Mouse (Mus musculus): Measurements from ENCODE around the gene Rbms2. TPM values are rescaled to one million over a fixed set of nuclear protein-coding genes. Genes with fewer than 3 reads are reported as not detected.
"Not testable (repeated sequence)": the region's sequence is repeated elsewhere in the genome, so short reads cannot be mapped to it uniquely, and the experiment has no call there.

The Rbms2 gene
- total RNA-seq, 2 experiments from 2014 or later, result 12.8 to 13.7 TPM

GRCm38 (mm10) chr10:128192030-128192766 is 12.1 kb upstream of the Rbms2 start:
- not testable (repeated sequence) for DNase-seq

- no peak for DNase-seq
Observed at GRCm38 (mm10) chr10:128191472-128191871, 11.4 kb upstream of the Rbms2 start.

DNA sequence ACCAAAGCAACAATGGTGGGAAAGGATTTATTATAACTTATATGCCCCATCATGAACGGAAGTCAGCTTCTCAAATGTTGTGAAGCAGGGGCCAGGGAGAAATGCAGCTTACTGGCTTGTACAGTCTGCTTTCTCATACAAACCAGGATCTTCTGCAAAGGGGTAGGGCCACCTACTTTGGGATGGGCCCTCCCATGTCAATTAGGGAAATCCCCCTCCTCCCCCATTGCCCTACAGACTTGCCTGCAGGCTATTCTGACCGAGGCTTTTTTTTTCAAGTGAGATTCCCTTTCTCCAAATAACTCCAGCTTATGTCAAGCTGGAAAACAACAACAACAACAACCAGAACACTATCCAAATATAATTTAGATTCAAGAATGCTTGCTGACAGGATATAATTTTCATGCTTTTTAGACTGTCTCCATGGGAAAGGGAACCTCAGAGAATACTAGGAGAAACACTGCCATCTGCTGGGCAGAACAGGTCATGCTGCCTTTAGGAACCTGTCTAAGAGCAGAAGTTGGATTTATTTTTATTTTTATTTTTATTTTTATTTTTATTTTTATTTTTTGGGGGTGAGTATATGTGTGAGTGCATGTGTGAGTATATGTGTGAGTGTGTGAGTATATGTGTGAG is 8.3 kb upstream of the Rbms2 start:
- peak; percentile 35 to 59 for DNase-seq

- DNase-seq, result no peak
Observed at GRCm38 (mm10) chr10:128187181-128187605, 7.1 kb upstream of the Rbms2 start.

- DNase-seq, result peak; percentile 50 to 64
Observed at GRCm38 (mm10) chr10:128185959-128186358, 5.9 kb upstream of the Rbms2 start.

DNA sequence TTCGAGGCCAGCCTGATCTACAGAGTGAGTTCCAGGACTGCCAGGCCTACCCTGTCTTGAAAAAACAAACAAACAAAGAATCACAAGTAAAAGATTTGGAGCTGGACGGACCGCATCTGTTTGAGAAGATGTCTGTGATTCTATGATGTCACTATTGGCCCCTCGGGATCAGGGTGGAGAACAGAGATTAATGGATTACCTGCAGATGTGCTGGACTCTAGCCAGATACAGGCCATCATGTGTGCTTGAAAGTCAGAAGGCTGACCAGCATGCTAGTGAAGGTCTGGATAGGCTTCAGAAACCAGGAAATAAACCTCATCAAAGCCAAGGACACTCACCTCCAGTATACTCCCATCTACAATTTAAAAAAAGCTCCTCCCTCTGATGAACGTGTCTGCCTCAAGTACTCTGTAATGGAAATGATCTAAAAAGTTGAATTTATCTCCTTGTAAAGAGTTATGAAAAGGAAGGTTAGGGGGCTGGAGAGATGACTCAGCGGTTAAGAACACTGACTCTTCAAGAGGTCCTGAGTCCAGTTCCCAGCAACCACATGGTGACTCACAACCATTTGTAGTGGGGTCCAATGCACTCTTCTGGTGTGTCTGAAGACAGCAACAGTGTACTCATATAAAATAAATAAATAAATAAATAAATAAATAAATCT is 5.3 kb upstream of the Rbms2 start:
- no peak for DNase-seq

DNA sequence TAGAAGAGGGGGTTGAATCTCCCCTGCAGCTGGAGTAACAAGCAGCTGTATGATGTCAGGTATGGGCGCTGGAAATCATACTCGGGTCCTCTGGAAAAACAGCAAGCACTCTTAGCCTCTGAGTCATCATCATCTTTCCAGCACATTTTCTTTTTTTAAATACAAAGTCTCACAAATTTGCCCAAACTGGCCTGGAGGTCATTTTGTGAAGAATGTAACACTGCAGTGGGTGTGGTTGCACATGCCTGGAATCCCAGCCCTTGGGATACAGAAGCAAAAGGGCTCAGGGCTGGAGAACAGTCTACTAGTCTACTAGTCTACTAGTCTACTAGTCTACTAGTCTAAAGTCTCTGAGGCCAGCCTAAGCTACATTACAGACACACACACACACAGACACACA is 4.2 kb upstream of the Rbms2 start:
- no peak for DNase-seq

DNA sequence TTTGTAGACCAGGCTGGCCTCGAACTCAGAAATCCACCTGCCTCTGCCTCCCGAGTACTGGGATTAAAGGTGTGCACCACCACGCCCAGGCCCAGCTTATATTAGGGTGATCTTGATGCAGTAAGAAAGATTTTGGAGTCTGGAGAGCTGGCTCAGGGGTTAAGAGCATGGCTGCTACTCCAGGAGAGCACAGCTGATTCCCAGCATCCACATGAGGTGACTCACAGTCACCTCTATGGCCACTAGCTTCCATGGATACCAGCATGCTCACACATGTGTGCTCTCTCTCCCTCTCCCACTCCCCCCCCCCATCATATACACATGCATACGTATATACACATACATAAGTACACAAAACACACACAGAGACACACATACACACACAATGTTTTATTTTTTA is 2.8 kb downstream of the Rbms2 start:
- DNase-seq, result no peak

- peak; percentile 39 to 45 for DNase-seq
Observed at GRCm38 (mm10) chr10:128175996-128176755, 3.9 kb downstream of the Rbms2 start.

- DNase-seq, result no peak
Observed at GRCm38 (mm10) chr10:128175302-128175701, 4.8 kb downstream of the Rbms2 start.

DNA sequence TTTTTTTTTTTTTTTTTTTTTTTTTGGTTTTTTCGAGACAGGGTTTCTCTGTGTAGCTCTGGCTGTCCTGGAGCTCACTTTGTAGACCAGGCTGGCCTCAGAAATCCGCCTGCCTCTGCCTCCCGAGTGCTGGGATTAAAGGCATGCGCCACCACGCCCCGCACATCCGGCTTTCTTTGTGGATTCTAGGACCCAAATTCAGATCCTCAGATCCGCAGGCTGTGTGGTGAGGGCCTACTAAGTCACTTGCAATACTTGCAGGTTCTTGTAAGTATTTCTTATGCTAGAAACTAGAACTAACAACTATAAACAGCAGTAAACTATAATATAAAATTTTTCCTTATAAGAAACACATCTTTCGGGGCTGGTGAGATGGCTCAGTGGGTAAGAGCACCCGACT is 8.7 kb downstream of the Rbms2 start:
- DNase-seq, result not testable (repeated sequence)

DNA sequence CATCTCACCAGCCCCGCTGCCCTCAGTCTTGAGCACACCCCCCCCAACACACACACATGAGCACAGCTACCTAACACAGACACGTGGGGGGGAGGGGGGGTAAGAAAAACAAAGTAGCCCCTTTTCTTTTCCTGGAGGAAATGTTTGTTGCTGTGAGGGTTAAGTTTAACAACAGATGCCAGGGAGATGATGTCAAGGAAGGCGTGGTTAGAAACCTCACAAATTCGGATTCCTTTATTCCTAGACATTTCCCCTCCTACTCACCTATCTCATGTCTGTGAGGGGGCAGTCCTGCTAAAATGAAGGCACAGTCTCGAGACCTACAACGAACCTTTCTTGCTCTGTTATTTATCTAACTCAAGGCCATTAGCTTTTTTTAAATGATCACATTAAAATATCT is 13.0 kb downstream of the Rbms2 start:
- no peak for DNase-seq

- DNase-seq, result not testable (repeated sequence)
Observed at GRCm38 (mm10) chr10:128165726-128166125, 14.4 kb downstream of the Rbms2 start.

DNA sequence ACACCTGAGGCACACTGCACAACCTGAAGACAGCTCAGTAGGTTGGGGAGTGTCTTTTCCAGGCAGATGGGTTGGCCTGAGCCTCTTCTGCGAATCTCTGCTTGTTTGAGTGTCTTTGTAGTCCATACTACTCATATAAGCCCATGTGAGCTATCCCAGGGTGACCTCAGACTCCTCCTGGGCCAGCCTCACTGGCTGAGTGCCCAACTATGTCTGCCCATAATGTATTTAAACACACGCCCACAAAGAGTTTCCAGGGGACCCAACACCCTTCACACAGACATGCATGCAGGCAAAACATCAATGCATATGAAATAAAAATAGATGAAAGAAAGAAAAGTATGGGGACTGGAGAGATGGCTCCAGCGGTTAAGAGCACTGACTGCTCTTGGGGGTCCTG is 26.1 kb downstream of the Rbms2 start:
- DNase-seq, result no peak

GRCm38 (mm10) chr10:128150941-128151340 is 29.2 kb downstream of the Rbms2 start:
- no peak for DNase-seq

- DNase-seq, result no peak
Observed at GRCm38 (mm10) chr10:128149592-128149991, 30.5 kb downstream of the Rbms2 start.

- DNase-seq, result no peak
Observed at GRCm38 (mm10) chr10:128148789-128149365, 31.2 kb downstream of the Rbms2 start.

GRCm38 (mm10) chr10:128144961-128145360 is 35.1 kb downstream of the Rbms2 start:
- DNase-seq, result no peak

GRCm38 (mm10) chr10:128143659-128144058 is 36.4 kb downstream of the Rbms2 start:
- no peak for DNase-seq

- DNase-seq, result no peak
Observed at GRCm38 (mm10) chr10:128142165-128142564, 37.9 kb downstream of the Rbms2 start.

DNA sequence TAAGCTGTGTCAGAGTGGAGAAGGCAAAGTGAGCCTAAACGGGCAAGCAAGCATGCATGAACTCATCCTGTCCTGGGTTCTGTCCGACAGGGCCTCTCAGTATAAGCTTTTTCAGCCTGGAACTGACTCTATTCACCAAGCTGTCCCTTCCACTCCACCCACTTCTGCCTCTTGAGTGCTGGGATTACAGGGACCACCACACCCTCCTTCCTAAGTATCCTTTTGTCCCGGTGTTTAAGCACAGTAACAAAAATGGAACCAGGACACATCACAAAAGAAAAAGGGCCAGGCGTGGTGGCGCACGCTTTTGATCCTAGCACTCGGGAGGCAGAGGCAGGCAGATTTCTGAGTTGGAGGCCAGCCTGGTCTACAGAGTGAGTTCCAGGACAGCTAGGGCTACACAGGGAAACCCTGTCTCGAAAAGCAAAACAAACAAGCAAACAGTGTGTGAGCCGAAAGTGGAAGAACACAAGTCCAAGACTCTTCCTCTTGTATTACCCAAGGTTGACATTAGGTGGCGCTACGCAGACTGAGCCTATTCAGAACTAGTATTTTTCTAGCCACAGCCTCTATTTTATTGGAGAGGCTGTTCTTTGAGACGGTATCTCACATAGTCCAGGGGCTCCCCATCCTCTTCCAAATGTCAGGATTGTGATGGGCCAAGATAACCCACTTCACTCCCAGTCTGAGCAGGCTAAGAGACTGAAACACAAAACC is 39.7 kb downstream of the Rbms2 start:
- DNase-seq, result no peak

GRCm38 (mm10) chr10:128135374-128135773 is 44.7 kb downstream of the Rbms2 start:
- no peak for DNase-seq

All from layer of hippocampus, postnatal 36 days (tissue).